Mouse (Mus musculus) layer of hippocampus, adult 18-20 months (tissue): ENCODE results near the gene Nle1. TPM values are rescaled to one million over a fixed set of nuclear protein-coding genes. Genes with fewer than 3 reads are reported as not detected.

Source experiments
- total RNA-seq, 2 experiments: library from RNA; stranded (reverse); gene quantifications; 2 replicates each; pipeline ENCODE4 v1.2.3; 2021

Gene Nle1
- total RNA-seq, 2 experiments from 2014 or later, result 33.6 to 37.6 TPM

Other genes with a start within 250 kb of the Nle1 start
- gene Cct6b, start 144.1 kb downstream of the Nle1 start, total RNA-seq, result under 1 TPM; 0.28 to 0.47 TPM
- gene Zfp830, start 144.1 kb downstream of the Nle1 start, total RNA-seq, result 10 to 100 TPM; 15.2 to 18.2 TPM
- gene Lig3, start 127.3 kb downstream of the Nle1 start, total RNA-seq, result 10 to 100 TPM; 20.7 to 22.4 TPM
- 10 to 100 TPM in 1 of 2 experiments, 1 to 10 TPM in 1; 9.7 to 12.0 TPM for gene Rffl, start 37.2 kb downstream of the Nle1 start, total RNA-seq
- 10 to 100 TPM; 14.7 to 18.0 TPM for gene Rad51d, start 17.8 kb downstream of the Nle1 start, total RNA-seq
- not detected for gene Fndc8, start 16.3 kb downstream of the Nle1 start, total RNA-seq
- gene Unc45b, start 2.1 kb upstream of the Nle1 start, total RNA-seq, result 1 to 10 TPM in 1 of 2 experiments, under 1 TPM in 1; 0.79 to 1.1 TPM
- gene Slfn5, start 42.9 kb upstream of the Nle1 start, total RNA-seq, result 1 to 10 TPM; 2.9 to 3.4 TPM
- gene Slfn9, start 83.4 kb upstream of the Nle1 start, total RNA-seq, result under 1 TPM; 0.10 to 0.36 TPM
- gene Slfn8, start 112.4 kb upstream of the Nle1 start, total RNA-seq, result under 1 TPM; 0.32 to 0.46 TPM
- gene Slfn2, start 156.7 kb upstream of the Nle1 start, total RNA-seq, result 1 to 10 TPM in 1 of 2 experiments, under 1 TPM in 1; 0.62 to 1.1 TPM
- gene Slfn1, start 208.4 kb upstream of the Nle1 start, total RNA-seq, result not detected